Mouse (Mus musculus): ENCODE measurements around the gene Plekhg1.

The Plekhg1 gene

DNA sequence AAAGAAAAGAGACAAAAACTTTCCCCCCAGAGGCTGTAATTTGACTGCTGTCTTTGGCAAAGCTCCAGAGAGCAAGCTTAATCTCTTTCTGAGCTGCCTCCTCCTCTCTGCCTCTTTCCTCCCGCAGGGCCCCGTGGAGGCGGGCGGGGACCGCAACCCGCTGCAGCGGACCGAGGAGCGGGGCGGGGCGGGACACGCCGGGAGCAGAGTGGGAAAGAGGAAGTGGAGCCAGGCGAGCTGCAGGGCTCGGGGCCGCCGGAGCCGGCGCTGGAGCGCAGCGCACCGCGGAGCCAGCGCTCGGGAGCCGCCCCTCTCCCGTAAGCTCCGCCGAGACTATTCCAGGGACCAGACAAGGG, at the start of gene Plekhg1:
TSS of gene Plekhg1 (plus strand) at position 217 of the 356 bp plus-strand sequence.
- DNase-seq: peak; percentile 32

- DNase-seq: no peak
These were observed 47.4 kb upstream of the Plekhg1 start for GRCm38 (mm10) chr10:3692791-3693190.

- DNase-seq: no peak
These were observed 46.4 kb upstream of the Plekhg1 start for GRCm38 (mm10) chr10:3693699-3694280.

DNA sequence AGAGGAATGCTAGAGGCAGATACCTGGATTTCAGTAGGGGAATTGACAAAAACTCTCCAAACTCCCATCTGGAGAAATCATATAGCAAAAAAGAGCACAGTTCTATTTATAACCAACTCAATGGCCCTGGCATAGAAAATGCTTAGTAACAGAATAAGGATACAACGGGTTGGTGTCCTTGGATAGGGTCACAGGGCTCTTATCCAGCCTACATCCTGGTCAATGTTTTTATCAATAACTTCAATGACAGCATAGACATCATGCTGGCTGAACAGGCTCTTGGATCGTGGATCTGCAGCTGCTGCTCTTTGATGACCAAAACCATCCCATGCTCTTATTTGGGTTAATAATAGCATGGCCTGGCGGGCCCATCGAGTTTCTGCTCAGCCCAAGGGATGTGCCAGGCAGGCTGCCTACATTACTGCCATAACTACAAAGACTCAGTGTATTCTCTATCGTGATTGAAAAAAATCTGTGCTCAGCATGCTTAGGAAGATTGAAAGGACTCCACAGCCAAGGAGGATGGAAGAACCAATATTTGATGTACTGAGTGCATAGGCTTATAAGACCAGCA, 44.7 kb upstream of the Plekhg1 start:
- DNase-seq: no peak

- no peak for DNase-seq
These were observed 43.3 kb upstream of the Plekhg1 start for GRCm38 (mm10) chr10:3696727-3697348.

- DNase-seq: no peak
These were observed 42.7 kb upstream of the Plekhg1 start for GRCm38 (mm10) chr10:3697500-3697899.

GRCm38 (mm10) chr10:3700225-3701073, 39.7 kb upstream of the Plekhg1 start:
- DNase-seq: no peak

GRCm38 (mm10) chr10:3701832-3702231, 38.3 kb upstream of the Plekhg1 start:
- DNase-seq: no peak

GRCm38 (mm10) chr10:3702585-3702984, 37.6 kb upstream of the Plekhg1 start:
- no peak for DNase-seq

DNA sequence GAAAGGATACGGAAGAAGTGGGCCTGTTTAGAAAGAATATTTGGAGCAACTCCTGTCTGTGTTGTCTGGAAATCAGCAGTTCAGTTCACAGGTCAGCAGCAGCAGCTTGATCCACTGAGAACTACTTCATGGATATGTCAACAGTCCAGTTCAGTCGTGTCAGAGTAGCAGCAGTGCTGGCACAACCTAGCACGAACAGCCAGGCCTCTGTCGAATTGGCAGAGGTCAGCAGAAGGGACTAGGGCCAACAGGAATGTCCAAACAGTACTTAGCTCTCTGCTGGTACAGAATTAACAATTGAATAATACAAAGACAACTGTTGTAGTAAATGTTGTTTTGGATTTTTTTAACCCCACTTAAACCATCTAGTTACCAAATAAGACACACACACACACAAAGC, 33.9 kb upstream of the Plekhg1 start:
- DNase-seq: no peak

DNA sequence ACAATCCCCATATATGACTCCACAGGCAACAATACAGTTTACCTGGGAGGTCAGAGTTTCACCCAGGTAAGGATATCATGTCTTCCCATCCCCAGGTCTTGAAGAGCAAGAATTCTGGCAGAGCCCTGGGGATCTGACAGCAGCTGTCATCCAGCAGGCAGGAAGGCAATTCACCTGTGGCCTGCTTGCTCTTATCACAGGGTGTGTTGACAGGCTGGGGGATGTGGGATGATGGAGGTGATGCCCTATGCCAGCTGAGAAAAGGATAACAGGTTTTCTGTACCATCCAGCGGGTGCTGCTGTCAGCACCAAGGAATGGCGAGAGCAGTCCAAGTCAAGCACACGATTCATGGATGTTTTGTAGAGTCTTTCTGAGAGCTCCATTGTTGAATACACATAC, 30.1 kb upstream of the Plekhg1 start:
- DNase-seq: no peak

GRCm38 (mm10) chr10:3715302-3715943, 24.7 kb upstream of the Plekhg1 start:
- no peak for DNase-seq

DNA sequence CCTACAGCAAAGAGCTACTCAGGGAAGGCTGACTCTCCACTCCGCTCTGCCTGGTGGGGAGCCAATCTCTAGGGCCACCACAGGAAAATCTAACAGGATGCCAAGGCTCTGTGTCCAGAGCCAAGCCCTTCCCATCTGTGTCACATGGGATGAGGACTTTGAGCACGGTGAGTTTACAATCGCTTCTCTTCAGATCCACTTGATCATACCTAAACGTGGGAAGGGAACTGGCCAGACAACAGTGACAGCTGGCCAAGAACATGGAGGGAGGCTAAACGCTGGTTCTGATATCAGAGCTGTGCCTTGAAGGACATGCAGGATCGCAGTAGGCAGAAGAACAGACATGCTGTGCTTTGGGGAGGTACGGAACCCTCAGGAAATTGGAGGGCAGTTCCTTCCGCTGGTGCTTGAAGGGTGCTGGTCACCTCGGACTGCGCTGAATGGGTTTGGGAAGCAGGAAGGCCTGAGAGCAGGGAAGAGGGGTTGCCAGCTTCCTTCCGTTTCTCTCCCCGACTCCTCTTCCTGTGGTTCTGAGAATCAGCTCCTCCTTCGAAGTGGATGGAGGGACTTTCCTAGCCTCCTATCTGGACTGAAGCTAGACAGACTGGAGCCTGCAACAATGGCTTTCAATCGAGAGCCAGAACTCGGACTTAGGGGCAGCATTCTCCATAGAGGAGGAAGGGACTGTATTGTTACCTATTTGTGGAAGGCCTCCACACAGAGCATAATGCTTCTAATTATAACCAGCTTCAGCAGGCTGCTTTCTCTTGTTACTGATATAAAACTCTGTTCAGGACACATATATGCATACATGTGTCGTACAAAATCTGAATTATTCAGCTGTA, 21.9 kb upstream of the Plekhg1 start:
- no peak for DNase-seq

GRCm38 (mm10) chr10:3720296-3720695, 19.9 kb upstream of the Plekhg1 start:
- DNase-seq: no peak

DNA sequence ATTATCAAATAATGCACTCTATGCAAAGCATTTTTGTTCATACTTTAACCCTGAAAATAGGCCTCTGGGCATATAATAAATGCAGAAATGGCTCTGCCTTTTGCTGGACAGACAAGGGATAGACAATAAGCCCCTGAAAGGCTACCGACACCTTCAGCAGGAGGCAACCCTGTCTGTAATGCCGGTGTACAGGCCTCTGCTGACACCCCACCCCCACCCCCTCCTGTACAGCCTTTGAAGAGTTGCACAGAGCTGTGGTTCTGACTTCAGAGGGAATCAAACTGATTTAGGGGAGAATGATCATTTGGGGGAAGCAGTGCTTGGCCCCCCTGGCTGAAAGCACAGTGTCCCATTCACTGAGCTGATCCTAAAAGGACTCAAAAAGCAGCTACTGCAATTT, 17.8 kb upstream of the Plekhg1 start:
- no peak for DNase-seq

DNA sequence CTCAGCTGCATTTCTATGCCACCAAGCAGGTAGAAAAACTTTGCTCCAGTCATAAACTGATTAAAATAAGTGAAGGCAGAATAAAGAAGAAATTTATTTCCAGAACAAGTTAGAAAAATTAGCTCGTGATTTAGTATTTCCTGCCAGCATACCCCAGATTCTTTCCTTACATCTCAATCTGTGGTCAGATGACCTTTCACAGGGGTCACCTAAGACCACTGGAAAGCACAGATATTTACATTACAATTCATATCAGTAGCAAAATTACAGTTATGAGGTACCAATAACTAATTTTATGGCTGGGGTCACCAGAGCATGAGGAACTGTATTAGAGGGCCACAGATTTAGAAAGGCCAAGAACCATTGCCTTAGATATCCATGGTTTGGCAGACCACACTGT, 15.5 kb upstream of the Plekhg1 start:
- no peak for DNase-seq

DNA sequence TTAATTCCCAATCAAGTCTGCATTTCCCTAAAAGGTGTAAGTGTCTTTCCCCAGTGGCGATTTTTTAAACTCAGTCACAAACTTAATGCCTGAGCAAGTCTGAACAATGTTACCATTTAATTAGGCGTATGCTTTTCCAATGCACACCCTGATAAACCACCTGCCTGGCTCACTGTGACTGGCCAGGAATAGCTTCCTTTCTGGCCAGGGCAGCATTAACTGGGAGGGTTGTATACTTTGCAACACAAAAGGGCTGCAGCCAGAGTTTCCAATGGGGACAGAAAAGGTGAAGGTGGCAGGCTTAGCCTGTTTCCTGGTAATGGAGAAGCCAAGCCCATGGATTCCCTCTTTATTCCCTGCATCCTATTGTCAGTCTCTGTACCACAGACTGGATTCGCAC, 10.5 kb upstream of the Plekhg1 start:
- DNase-seq: no peak

- DNase-seq: no peak
These were observed 9.8 kb upstream of the Plekhg1 start for GRCm38 (mm10) chr10:3730314-3730713.

DNA sequence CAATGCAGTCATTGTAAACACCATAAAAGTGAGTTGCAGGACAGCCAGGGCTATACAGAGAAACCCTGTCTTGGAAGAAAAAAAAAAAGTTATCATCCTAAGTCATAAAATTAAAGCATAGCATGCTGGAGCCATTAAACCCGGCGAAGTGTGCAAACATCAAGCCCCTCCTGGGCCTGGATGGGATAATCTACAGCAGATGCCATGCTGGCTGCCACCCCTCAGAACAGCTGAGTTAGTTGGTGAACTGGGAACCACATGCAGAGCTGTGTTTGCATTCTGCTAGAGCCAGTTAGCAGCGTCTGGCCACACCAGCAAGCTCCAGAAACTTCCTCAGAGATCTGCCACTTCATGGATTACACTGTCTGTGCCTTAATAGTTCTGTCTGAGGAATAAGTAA, 3.1 kb upstream of the Plekhg1 start:
- DNase-seq: no peak

- DNase-seq: peak; percentile 17
These were observed 582 bp downstream of the Plekhg1 start for GRCm38 (mm10) chr10:3740504-3741388.

GRCm38 (mm10) chr10:3741791-3742190, 1.6 kb downstream of the Plekhg1 start:
- no peak for DNase-seq

Measured in thymus, postnatal 4 days (tissue).